Mouse (Mus musculus) embryonic stem cell, embryonic (primary cell): Measurements from ENCODE around the gene D5Ertd579e.

ENCODE experiments used
- CTCF ChIA-PET, 4 experiments: fragments of 300-600 bp in 2 of 4; fragments of 350-600 bp in 2 of 4; sonication (Branson Sonifier 250); formaldehyde crosslinking; loops; one replicate each; lab custom pipeline; 2022; ENCODE audit warnings: inconsistent platforms in 2 of 4; lab: Charles Lee
- POLR2A ChIA-PET, 4 experiments: fragments of 300-600 bp in 2 of 4; fragments of 350-600 bp in 2 of 4; sonication (Branson Sonifier 250); formaldehyde crosslinking; loops; one replicate each; lab custom pipeline; 2022; ENCODE audit warnings: antibody characterized with exemption in 4 of 4, inconsistent platforms in 1 of 4; lab: Charles Lee

The D5Ertd579e gene

DNA sequence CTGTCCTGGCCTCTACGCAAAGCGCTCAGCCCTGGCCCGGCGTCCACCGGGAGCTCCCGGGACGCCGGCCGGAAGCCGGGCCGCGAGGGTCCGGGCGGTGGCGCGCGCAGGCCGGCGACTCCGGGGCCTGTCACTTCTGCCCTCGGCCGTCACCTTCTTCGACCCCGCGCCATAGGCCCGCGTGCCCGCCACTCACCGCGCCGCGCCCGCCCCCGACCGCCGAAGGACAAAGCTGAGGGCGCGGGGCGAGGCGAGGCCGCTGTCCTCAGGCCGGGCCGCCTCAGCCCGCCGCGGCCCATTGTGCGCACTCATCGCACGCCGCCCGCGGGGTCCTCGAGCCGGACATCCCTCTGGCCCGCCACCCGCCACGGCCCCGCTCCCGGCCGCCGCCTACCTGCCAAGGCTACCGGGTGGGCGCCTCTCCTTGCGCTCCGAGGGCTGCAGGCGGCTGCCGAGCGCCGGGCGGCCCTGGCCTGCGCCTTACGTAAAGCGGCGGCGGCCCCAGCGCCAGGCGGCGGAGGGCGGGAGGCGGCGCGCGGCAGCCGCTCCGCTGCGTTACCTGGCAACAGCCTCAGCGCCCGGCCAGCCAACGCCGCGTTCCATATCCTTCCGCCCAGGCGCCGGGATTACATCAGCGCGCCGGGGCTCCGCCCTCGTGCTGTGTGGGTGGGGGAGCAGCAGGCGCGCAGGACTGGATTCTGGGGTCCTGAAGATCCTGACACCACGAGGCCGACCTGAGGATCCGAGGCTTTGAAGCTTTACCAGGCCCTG, at the start of gene D5Ertd579e:
Gene D5Ertd579e (minus strand): TSS at position 564 of the 771 bp plus-strand sequence.
- ChIA-PET POLR2A (interaction anchor here in 3 of 4 experiments (0.5 to 1.8 kb wide), 19 partner anchors 12 to 1552 kb away, joined by 3 to 8 read pairs (median 3); partner anchors contain the start of gene Grpel1 (in 2 of the 3)), CTCF (interaction anchor here in 2 of 4 experiments (1.2 kb wide), 2 partner anchors 44 to 47 kb away, joined by 3 to 5 read pairs; no protein-coding TSS in a partner anchor)

DNA sequence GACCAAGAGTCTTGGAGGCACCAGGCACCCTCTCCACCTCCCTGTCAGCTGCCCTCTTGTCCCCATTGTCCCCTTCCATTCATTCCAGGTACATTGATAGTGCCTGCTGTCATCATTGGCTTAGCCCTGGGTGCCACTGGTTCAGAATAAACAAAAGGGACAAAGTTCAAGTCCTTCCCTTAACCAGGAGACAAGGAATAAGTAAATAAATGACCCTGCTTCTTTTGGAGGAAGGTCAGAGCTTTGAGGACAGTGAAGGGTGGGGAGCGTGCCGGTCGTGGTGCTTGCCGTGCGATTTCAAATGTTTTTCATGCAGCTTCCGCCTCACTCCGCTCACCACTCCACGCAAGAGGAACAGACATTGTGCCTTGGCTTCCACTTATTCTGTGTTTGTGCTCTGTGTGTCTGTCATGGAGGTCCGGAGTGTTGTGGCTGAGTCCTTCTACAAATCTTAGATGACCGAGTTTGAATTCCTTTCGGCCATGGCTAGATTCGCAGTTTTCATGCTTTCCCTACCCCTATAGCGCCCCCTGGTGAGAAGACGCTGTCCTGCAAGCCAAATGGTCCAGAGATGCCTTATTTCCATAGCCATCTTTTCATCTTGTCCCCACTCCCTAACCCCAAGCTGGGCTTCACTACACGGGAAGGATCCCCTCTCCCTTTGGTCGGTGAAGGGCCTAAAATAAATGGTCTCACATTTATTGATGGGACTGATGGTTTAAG, 46.5 kb upstream of the D5Ertd579e start:
- ChIA-PET POLR2A (interaction anchor here in 3 of 4 experiments (0.6 to 1.2 kb wide), 9 partner anchors 11 to 277 kb away, joined by 3 to 4 read pairs (median 3); partner anchors contain the start of gene Grpel1 (in 1 of the 3)), CTCF (interaction anchor here (0.6 to 1.6 kb wide), 22 partner anchors 11 to 584 kb away, joined by 3 to 6 read pairs (median 3); partner anchors contain the start of genes D5Ertd579e (in 1 of the 4), Grpel1 (in 1 of the 4) and Tada2b (in 1 of the 4))

DNA sequence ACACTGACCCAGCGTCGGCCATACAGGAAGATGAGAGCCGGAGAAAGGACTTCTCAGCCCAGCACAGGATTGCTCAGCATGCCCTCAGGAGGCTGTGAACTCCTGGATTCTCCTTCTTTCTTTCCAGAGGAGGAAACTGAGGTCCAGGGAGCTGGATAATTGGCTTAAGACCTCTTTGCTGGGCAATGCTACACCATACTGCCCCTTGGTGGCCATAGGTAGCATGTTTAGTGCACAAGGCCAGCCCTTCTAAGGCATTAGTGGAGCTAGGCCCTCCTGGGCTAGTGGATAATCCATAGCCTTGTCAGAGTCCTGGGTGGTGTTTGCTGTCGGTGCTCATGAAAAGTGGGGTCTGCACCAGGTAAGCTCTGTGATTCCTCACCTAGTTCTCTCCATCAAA, 44.0 kb upstream of the D5Ertd579e start:
- POLR2A ChIA-PET, result interaction anchor here in 3 of 4 experiments (0.5 to 2.7 kb wide), 20 partner anchors 8 to 1299 kb away, joined by 3 to 22 read pairs (median 4); partner anchors contain the start of genes Grpel1 (in 2 of the 3), Bloc1s4 (in 1 of the 3) and Stx18 (in 1 of the 3)
- CTCF ChIA-PET, result interaction anchor here (0.6 to 2.1 kb wide), 42 partner anchors 8 to 758 kb away, joined by 3 to 28 read pairs (median 4); partner anchors contain the start of genes Bloc1s4 (in 3 of the 4), D5Ertd579e (in 1 of the 4), Grpel1 (in 1 of the 4) and Man2b2 (in 1 of the 4)

DNA sequence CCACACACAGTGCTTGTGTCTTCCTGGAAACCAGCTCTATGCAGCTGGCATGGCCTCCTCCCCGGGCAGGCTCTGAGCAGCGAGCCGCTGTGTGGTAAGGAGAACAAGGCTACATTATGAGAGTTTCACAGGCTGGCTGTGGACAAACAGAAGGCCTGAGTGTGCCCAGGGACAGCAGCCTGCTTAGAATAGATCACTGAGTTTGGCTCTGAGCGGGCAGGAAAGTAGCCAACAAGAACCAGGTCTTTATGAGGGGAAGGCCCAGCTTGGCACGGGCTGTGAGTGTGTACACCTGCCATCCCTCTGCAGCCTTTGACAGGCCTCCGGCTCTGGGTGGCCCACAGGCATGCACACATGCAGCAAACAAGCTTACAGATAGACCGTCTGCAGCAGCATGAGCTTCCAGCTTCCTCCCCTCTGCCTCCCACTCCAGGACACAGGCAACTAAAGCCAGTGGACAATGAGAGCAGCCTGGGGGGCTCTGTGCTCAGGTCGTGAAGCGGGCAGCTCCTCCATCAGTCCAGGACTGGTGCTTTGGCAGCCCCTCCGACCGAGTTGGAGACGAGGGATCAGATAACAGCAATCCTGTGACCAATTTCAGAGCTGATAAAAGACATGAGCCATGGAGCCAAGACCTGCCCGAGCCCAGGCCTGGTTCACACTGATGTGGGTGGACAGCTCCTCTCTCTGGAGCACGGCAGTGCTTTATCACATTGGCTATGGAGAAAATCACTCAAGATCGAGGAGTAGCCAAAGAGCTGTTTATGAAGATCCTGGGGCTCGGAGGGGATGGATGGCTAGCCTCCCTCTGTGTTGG, 43.2 kb upstream of the D5Ertd579e start:
- CTCF ChIA-PET, result interaction anchor here (0.5 to 2.1 kb wide), 39 partner anchors 8 to 757 kb away, joined by 3 to 28 read pairs (median 4); partner anchors contain the start of genes Bloc1s4 (in 3 of the 4), D5Ertd579e (in 1 of the 4), Grpel1 (in 1 of the 4) and Man2b2 (in 1 of the 4)
- POLR2A ChIA-PET, result interaction anchor here in 3 of 4 experiments (0.5 to 2.7 kb wide), 20 partner anchors 8 to 278 kb away, joined by 3 to 22 read pairs (median 4); partner anchors contain the start of genes Grpel1 (in 2 of the 3) and Bloc1s4 (in 1 of the 3)

DNA sequence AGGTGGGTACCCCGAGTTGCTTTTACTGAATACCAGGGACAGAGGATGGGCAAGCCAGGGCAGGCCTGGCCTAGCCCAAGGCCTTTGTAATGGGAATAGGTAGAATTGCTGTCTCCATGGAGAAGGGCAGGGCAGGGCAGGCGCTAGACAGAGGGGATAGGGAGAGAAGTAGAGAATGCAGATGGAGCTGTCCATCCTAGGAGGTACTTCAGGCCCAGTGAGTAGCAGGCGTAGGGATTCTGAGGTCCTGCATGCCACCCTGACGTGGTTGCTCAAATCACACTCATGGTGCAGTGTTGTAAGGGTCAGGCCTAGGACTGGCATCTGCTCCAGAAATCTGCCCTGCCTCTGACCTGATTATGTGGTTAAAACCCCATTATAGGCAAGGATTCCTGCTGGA, 41.9 kb upstream of the D5Ertd579e start:
- POLR2A ChIA-PET, result interaction anchor here in 3 of 4 experiments (0.7 to 1.9 kb wide), 9 partner anchors 9 to 728 kb away, joined by 3 to 13 read pairs (median 5); partner anchors contain the start of genes Bloc1s4 (in 1 of the 3) and Grpel1 (in 1 of the 3)
- CTCF ChIA-PET, result interaction anchor here in 2 of 4 experiments (0.6 to 1.0 kb wide), 5 partner anchors 11 to 262 kb away, joined by 3 to 4 read pairs (median 3); no protein-coding TSS in a partner anchor

DNA sequence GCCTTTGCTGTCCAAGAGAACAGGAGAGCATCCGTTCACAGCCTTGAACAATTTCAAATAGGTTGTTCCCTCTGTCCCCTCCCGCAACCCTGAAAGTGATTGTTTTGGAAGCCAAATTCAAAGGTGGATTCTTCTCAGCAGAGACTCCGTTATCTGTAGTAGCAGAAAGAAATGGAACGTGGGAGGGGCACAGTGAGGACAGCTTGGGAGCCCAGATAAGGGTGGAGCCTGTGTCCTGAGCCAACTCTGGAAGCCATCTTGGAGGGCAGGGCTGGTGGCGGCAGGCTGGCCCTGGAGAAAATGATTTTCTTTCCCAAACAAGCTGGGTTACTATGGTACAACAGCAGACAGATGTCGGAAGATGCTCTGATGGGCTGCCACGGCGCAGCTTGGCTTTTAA, 40.2 kb upstream of the D5Ertd579e start:
- ChIA-PET CTCF (no interaction called here), POLR2A (interaction anchor here in 2 of 4 experiments (0.6 to 1.4 kb wide), 5 partner anchors 12 to 170 kb away, joined by 3 to 5 read pairs (median 3); no protein-coding TSS in a partner anchor)

DNA sequence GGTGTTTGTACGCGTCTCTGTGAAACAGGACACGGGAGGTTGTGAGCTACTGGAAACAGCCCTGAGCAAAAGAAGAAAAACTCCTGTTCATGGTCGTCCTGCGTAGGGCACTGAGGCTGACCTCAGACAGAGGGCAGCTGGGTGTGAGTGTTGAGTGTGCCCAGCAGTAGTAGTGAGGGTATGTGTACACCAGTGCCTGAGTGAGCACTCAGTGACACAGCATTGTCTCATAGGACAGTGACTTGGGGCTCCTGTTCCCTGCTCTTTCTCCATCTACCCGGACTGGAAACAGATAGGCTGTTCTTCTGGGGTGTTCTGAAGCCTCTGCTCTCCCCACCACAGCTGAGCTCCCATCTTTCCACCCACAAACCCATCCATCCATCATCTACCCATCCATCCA, 39.3 kb upstream of the D5Ertd579e start:
- POLR2A ChIA-PET, result interaction anchor here in 1 of 4 experiments (0.7 kb wide), 1 partner anchor 12 kb away, joined by 3 read pairs; no protein-coding TSS in a partner anchor
- CTCF ChIA-PET, result interaction anchor here in 1 of 4 experiments (0.9 kb wide), 1 partner anchor 158 kb away, joined by 3 read pairs; no protein-coding TSS in a partner anchor

DNA sequence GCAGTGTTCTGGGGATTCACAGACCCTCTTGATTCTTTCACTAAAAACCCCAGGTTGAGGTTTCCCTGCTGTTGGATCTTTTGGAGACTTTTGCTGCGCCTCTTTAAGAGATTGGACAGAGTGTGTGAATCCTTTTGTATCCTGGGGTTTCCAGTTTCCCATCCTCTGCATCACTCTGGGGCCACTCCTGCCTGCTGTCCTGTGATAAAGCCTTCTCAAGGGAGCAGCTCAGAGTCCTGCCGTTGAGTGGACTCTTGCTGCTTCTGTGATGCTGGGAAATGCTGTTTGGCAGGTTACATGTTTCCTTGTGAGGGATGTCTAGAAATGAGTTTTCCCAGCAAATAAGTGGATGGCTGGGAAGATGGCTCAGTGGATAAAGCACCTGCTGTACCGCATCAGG, 37.6 kb upstream of the D5Ertd579e start:
- ChIA-PET CTCF (interaction anchor here in 1 of 4 experiments (0.7 kb wide), 1 partner anchor 92 kb away, joined by 5 read pairs; no protein-coding TSS in a partner anchor), POLR2A (no interaction called here)

DNA sequence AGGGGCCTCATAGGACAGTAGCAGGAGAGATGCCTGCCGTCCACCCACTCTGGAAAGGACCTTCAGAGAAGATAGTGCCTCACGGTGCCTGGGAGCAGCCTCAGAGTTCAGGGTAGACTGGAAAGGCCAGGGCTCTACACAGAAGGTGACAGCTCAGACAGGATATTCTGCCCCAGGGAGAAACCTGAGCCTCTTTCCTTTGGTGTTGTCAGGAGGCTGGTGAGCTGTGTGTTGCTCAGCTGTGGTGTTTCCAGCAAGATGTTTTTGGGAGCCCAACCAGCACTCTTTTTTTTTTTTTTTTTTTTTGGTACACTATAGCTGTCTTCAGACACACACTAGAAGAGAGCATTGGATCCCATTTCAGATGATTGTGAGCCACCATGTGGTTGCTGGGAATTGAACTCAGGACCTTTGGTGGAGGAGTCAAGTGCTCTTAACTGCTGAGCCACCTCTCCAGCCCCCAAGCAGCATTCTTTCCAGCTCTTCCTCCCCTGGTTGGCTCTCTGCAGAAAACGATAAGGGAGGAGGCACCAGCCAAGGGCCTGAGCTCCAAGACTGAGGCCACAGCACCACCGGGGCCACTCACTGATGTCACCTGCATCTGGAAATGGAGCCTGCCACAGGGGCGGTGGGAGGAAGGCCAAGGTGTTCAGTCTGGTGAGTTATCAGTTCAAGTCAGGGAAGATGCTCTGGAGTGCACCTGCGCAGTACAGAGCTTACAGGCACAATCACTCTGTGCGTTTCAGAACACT, 36.3 kb upstream of the D5Ertd579e start:
- ChIA-PET POLR2A (interaction anchor here in 2 of 4 experiments (0.6 to 1.3 kb wide), 2 partner anchors 8 to 387 kb away, joined by 5 read pairs; no protein-coding TSS in a partner anchor), CTCF (interaction anchor here in 3 of 4 experiments (0.6 to 1.0 kb wide), 5 partner anchors 11 to 314 kb away, joined by 3 to 4 read pairs (median 3); no protein-coding TSS in a partner anchor)

DNA sequence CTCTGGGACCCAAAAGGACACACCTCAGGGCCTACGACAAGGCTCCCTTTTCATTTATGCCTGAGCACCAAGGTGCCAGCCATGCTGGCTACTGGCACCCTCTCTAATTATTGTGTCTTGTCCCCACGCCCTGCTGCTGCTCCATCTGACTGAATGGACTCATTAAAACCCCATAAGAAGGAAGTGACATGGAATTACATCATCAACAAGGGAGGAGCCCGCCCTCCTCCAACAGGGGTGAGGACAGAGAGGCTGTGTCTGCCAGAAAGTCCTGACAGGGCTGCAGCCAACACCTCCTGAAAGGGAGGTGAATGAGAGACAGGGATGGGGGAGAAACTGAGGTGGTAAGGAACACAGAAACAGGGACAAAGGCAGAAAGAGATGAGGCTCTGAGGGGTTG, 34.9 kb upstream of the D5Ertd579e start:
- CTCF ChIA-PET, result interaction anchor here in 1 of 4 experiments (1.0 to 1.2 kb wide), 3 partner anchors 9 to 128 kb away, joined by 3 to 4 read pairs (median 3); no protein-coding TSS in a partner anchor

DNA sequence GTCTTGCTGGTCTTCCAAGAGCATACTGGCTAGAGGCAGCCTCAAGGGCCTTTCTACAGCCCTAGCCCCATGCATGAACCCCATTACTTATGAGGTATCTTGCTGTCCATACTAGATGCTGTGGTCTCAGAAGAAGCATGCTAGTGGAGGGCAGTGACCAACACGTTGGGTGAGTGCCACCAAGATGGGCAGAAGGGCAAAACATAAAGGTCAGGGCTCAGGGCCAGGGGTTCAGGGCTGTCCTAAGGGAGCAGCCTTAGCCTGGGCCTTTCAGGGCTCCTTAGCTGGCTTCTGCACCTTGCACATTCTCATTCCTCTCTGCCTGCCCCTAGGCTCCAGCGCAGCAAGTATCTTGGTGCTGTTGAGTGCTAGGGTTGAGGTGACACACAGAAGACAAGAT, 34.1 kb upstream of the D5Ertd579e start:
- CTCF ChIA-PET, result interaction anchor here in 2 of 4 experiments (0.6 to 1.2 kb wide), 3 partner anchors 10 to 128 kb away, joined by 3 read pairs; no protein-coding TSS in a partner anchor

More for the DNA sequence above, 34.9 kb upstream of the D5Ertd579e start:
- POLR2A ChIA-PET, result interaction anchor here in 2 of 4 experiments (0.6 to 1.3 kb wide), 3 partner anchors 9 to 365 kb away, joined by 3 to 5 read pairs (median 3); no protein-coding TSS in a partner anchor

DNA sequence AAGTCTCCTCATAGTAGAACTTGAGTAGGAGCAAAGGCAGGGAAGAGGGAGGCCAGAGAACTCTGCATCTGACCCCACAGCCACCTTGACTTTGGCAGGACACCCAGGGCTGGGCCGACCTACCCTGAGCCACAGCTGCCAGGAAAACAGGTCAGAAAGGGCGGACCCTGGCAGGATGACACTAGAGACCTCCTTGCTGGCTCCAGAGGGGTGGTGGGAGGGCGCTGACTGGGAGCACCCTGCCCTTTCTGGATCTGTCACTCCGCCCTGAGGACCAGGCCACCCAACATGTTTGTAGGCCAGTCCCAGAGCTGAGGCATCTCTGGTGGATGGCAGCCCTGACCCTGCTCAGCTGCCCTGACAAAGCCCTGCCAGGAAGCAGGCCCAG, 33.3 kb upstream of the D5Ertd579e start:
- ChIA-PET POLR2A (interaction anchor here in 3 of 4 experiments (0.5 to 2.1 kb wide), 4 partner anchors 9 to 300 kb away, joined by 3 to 5 read pairs (median 3); no protein-coding TSS in a partner anchor), CTCF (interaction anchor here in 2 of 4 experiments (1.2 to 1.5 kb wide), 2 partner anchors 10 to 16 kb away, joined by 3 read pairs; no protein-coding TSS in a partner anchor)

More for the DNA sequence above, 34.1 kb upstream of the D5Ertd579e start:
- POLR2A ChIA-PET, result interaction anchor here in 1 of 4 experiments (0.6 to 2.1 kb wide), 2 partner anchors 8 to 32 kb away, joined by 3 to 5 read pairs; no protein-coding TSS in a partner anchor

DNA sequence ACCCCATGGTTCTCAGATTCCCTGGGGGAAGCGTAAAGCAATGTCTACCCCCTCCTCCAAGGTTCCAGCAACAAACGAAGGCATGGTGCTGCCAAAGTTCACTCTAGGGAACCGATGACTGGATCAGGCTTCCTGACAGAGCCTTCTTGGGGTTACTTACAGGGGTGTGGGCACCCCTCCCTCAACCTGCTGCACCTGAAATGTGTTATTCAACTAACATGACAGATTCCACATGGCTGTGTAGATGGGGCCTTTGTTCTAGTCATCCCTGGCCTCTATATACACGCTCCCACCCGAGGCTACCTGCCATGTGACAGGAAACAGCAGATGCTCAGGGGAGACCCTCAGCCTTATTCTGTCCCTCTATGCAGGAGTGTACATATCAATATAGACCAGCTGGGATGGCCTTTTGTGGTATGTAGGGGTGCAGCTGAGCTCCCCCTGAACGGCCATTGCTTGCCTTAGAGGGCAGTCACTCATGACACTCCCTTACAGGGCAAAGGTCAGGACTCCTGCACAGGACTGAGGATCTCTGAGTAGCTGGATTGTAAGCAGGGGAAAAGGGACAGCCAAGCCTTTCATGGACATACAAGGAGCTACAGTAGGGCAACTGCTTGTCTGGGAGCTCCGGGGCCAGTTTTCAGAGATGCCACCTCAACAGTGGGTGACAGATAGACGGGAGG, 32.7 kb upstream of the D5Ertd579e start:
- ChIA-PET POLR2A (interaction anchor here in 3 of 4 experiments (0.5 to 2.1 kb wide), 3 partner anchors 9 to 300 kb away, joined by 3 to 5 read pairs (median 3); no protein-coding TSS in a partner anchor), CTCF (interaction anchor here in 2 of 4 experiments (0.9 to 1.5 kb wide), 3 partner anchors 11 to 16 kb away, joined by 3 read pairs; no protein-coding TSS in a partner anchor)

DNA sequence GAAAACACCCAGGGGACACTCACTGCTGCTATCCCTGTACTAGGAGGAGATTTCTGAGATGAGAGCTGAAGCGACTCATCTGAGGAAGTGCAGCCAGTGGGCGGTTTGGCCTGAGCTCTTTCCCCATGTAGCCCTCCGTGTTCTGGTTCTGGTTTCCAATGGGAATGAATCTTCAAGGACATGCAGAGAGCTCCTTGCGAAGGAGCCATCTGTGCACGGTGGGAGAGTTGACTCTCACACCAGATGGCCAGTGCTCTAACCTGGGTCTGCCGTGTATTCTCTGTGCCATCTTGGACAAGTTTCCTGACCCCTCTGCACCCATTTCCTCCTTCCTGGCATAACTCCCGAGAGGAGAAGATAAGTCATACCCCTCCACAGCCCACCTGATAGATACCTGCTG, 32.0 kb upstream of the D5Ertd579e start:
- ChIA-PET POLR2A (interaction anchor here in 3 of 4 experiments (0.6 to 2.1 kb wide), 5 partner anchors 10 to 103 kb away, joined by 3 to 5 read pairs (median 3); no protein-coding TSS in a partner anchor), CTCF (interaction anchor here in 1 of 4 experiments (0.9 kb wide), 1 partner anchor 12 kb away, joined by 3 read pairs; no protein-coding TSS in a partner anchor)
